Mouse (Mus musculus) MEL (cell line): ENCODE results near the gene Fkbp8. TPM values are rescaled to one million over a fixed set of nuclear protein-coding genes. Genes with fewer than 3 reads are reported as not detected.

Source experiments
- DNase-seq: peaks from one replicate; pipeline ENCODE4 v3.0.0; 2011; ENCODE audit warnings: low read depth, low spot score
- H3K27ac ChIP-seq: 2 replicates; pipeline ENCODE4 v1.5.1; 2012; ENCODE audit warnings: low read depth, mild to moderate bottlenecking, control low read depth, low read length, moderate library complexity; ENCODE audit not compliant: control insufficient read depth
- H3K27me3 ChIP-seq, 2 experiments: fragments of 150-350 bp in 1 of 2; sonication (generic) in 1 of 2; 2 replicates each; pipeline ENCODE4 v1.6.1; 2012; ENCODE audit warnings: low read length in 2 of 2, mild to moderate bottlenecking in 2 of 2, improper control_type of control experiment in 1 of 2, moderate library complexity in 1 of 2; ENCODE audit not compliant: insufficient read depth in 2 of 2, control insufficient read depth in 1 of 2
- H3K36me3 ChIP-seq, 2 experiments: 2 replicates each; pipeline ENCODE4 v1.6.1; 2012 to 2014; ENCODE audit warnings: low read length in 2 of 2, improper control_type of control experiment in 1 of 2, inconsistent platforms in 1 of 2, mild to moderate bottlenecking in 1 of 2; ENCODE audit not compliant: insufficient read depth in 2 of 2, control insufficient read depth in 1 of 2
- H3K4me1 ChIP-seq, 2 experiments: fragments of 150-350 bp in 1 of 2; sonication (generic) in 1 of 2; 2 replicates each; pipeline ENCODE4 v1.6.1; 2012; ENCODE audit warnings: low read length in 2 of 2, improper control_type of control experiment in 1 of 2, mild to moderate bottlenecking in 1 of 2; ENCODE audit not compliant: insufficient read depth in 2 of 2, control insufficient read depth in 1 of 2
- H3K4me3 ChIP-seq, 2 experiments: fragments of 150-350 bp in 1 of 2; sonication (generic) in 1 of 2; 2 replicates each; pipeline ENCODE4 v1.5.1; 2012; ENCODE audit warnings: low read depth in 2 of 2, low read length in 2 of 2, mild to moderate bottlenecking in 2 of 2, moderate library complexity in 2 of 2, control low read depth in 1 of 2, improper control_type of control experiment in 1 of 2; ENCODE audit not compliant: control insufficient read depth in 1 of 2, insufficient read depth in 1 of 2
- H3K79me2 ChIP-seq: 2 replicates; pipeline ENCODE4 v1.6.1; 2012; ENCODE audit warnings: mild to moderate bottlenecking, low read length, moderate library complexity; ENCODE audit not compliant: control insufficient read depth, poor library complexity, insufficient read depth
- H3K9ac ChIP-seq: 2 replicates; pipeline ENCODE4 v1.6.1; 2012; ENCODE audit warnings: low read depth, mild to moderate bottlenecking, control low read depth, low read length, moderate library complexity; ENCODE audit not compliant: control insufficient read depth, poor library complexity, severe bottlenecking
- H3K9me3 ChIP-seq: fragments of 150-350 bp; sonication (generic); replicated peaks from 2 replicates; pipeline ENCODE4 v1.6.1; 2012; ENCODE audit warnings: mild to moderate bottlenecking, low read length, improper control_type of control experiment, moderate library complexity; ENCODE audit not compliant: insufficient read depth
- CTCF ChIP-seq, 3 experiments: IDR thresholded peaks in 2 of 3; conservative IDR thresholded peaks in 1 of 3; 2 replicates each; pipeline ENCODE4 v1.5.1; 2011 to 2012; ENCODE audit warnings: low read length in 3 of 3, low read depth in 2 of 3, mild to moderate bottlenecking in 2 of 3, improper control_type of control experiment in 1 of 3, inconsistent platforms in 1 of 3, mixed read lengths in 1 of 3, moderate library complexity in 1 of 3; ENCODE audit not compliant: control insufficient read depth in 1 of 3, insufficient read depth in 1 of 3, poor library complexity in 1 of 3, severe bottlenecking in 1 of 3
- EP300 ChIP-seq, 2 experiments: IDR thresholded peaks; 2 replicates each; pipeline ENCODE4 v1.6.1; 2011; ENCODE audit warnings: improper control_type of control experiment in 2 of 2, low read length in 2 of 2, low read depth in 1 of 2, mild to moderate bottlenecking in 1 of 2
- ETS1 ChIP-seq: IDR thresholded peaks from 2 replicates; pipeline ENCODE4 v1.6.1; 2012; ENCODE audit warnings: low read depth, mild to moderate bottlenecking, inconsistent platforms, low read length, improper control_type of control experiment, moderate library complexity
- GABPA ChIP-seq: IDR thresholded peaks from 2 replicates; pipeline ENCODE4 v1.6.1; 2012; ENCODE audit warnings: low read depth, mild to moderate bottlenecking, inconsistent platforms, low read length, improper control_type of control experiment, moderate library complexity
- GATA1 ChIP-seq: IDR thresholded peaks from 2 replicates; pipeline ENCODE4 v1.6.1; 2011; ENCODE audit warnings: low read depth, low read length, improper control_type of control experiment
- KAT2A ChIP-seq: conservative IDR thresholded peaks from 2 replicates; pipeline ENCODE4 v1.6.1; 2012; ENCODE audit warnings: low read depth, low read length, improper control_type of control experiment, inconsistent platforms
- MAFK ChIP-seq: IDR thresholded peaks from 2 replicates; pipeline ENCODE4 v1.6.1; 2011; ENCODE audit warnings: low read depth, mild to moderate bottlenecking, low read length, improper control_type of control experiment, borderline replicate concordance
- MAX ChIP-seq: IDR thresholded peaks from 2 replicates; pipeline ENCODE4 v1.6.1; 2011; ENCODE audit warnings: low read length, improper control_type of control experiment
- MAZ ChIP-seq: IDR thresholded peaks from 2 replicates; pipeline ENCODE4 v1.6.1; 2012; ENCODE audit warnings: low read depth, mild to moderate bottlenecking, inconsistent platforms, low read length, improper control_type of control experiment
- MXI1 ChIP-seq: IDR thresholded peaks from 2 replicates; pipeline ENCODE4 v1.6.1; 2011; ENCODE audit warnings: mild to moderate bottlenecking, low read depth, low read length, improper control_type of control experiment
- POLR2A ChIP-seq, 2 experiments: IDR thresholded peaks; 2 replicates each; pipeline ENCODE4 v1.6.1; 2011 to 2012; ENCODE audit warnings: low read length in 2 of 2, mild to moderate bottlenecking in 2 of 2, control low read depth in 1 of 2, improper control_type of control experiment in 1 of 2, low read depth in 1 of 2, moderate library complexity in 1 of 2; ENCODE audit not compliant: control insufficient read depth in 1 of 2, insufficient read depth in 1 of 2, poor library complexity in 1 of 2
- POLR2AphosphoS2 ChIP-seq: IDR thresholded peaks from 2 replicates; pipeline ENCODE4 v1.6.1; 2011; ENCODE audit warnings: low read length, improper control_type of control experiment
- SMC3 ChIP-seq: IDR thresholded peaks from 2 replicates; pipeline ENCODE4 v1.6.1; 2011; ENCODE audit warnings: low read depth, low read length, improper control_type of control experiment
- TAL1 ChIP-seq: IDR thresholded peaks from 2 replicates; pipeline ENCODE4 v1.6.1; 2012; ENCODE audit warnings: mild to moderate bottlenecking, inconsistent platforms, low read length, moderate library complexity, mixed read lengths
- USF1 ChIP-seq: IDR thresholded peaks from 2 replicates; pipeline ENCODE4 v1.6.1; 2014; ENCODE audit warnings: low read depth, mild to moderate bottlenecking, inconsistent platforms, low read length, improper control_type of control experiment, moderate library complexity
- polyA plus RNA-seq, 2 experiments: library from polyadenylated mRNA; stranded (reverse) in 1 of 2; unstranded in 1 of 2; fragments of >175 nt in 1 of 2; fragments of >200 nt in 1 of 2; gene quantifications; 2 replicates each; pipeline versions ENCODE4 v1.2.1 to v1.2.4; 2012; ENCODE audit warnings: low replicate concordance in 2 of 2, low read depth in 1 of 2; ENCODE audit not compliant: insufficient read length in 2 of 2, insufficient read depth in 1 of 2, missing spikeins in 1 of 2
- total RNA-seq: library from RNA; depleted of rRNA; stranded (reverse); fragments of 300-350 nt; gene quantifications from 2 replicates; pipeline ENCODE4 v1.2.3, GENCODE M21; 2012

The Fkbp8 gene
- total and polyA plus RNA-seq, 3 experiments = 215 to 349 TPM; not detected in 1

GRCm38 (mm10) chr8:70561357-70561756, 33.8 kb downstream of the Fkbp8 start:
- no peaks in the 10 kb centered on the region for H3K27me3 ChIP-seq
- H3K79me2 ChIP-seq = peaks cover 8% of the 10 kb centered on the region; the same call in 1 of the 2 replicates
- H3K4me3 ChIP-seq = no peak overlapping the region
- DNase-seq = peak; percentile 47
- no peak overlapping the region for H3K9ac ChIP-seq
- H3K9me3 ChIP-seq = no peaks in the 10 kb centered on the region
- H3K36me3 ChIP-seq = peaks cover 0 to 38% of the 10 kb centered on the region in 2 experiments; a peak in 3 of 4 replicates
- H3K27ac ChIP-seq = peak overlapping the region; percentile 25
- H3K4me1 ChIP-seq = peaks cover 41 to 64% of the 10 kb centered on the region in 2 experiments
- TF ChIP-seq TAL1 = peak; percentile 48; the same call in 1 of the 2 replicates
- TF ChIP-seq SMC3 = no peak
- peak; percentile 66 for TF ChIP-seq ETS1
- no peak for TF ChIP-seq POLR2AphosphoS2

GRCm38 (mm10) chr8:70561809-70562535, 34.4 kb downstream of the Fkbp8 start:
- DNase-seq = no peak
- peak overlapping the region; percentile 3; the same call in 1 of the 2 replicates for H3K27ac ChIP-seq
- no peaks in the 10 kb centered on the region for H3K9me3 ChIP-seq
- peaks cover 45 to 64% of the 10 kb centered on the region in 2 experiments for H3K4me1 ChIP-seq
- TF ChIP-seq CTCF (IDR thresholded peaks at IDR 0.05 in 2 of 3, conservative IDR thresholded peaks at IDR 0.05 in 1 of 3; ENCODE audit: control insufficient read depth in 1 of 3, insufficient read depth in 1 of 3, low read depth in 2 of 3, low read length in 3 of 3, poor library complexity in 1 of 3, severe bottlenecking in 1 of 3) (no peak), POLR2AphosphoS2 (no peak), POLR2A (IDR thresholded peaks at IDR 0.05; ENCODE audit: control insufficient read depth in 1 of 2, insufficient read depth in 1 of 2, low read depth in 1 of 2, low read length in 2 of 2, poor library complexity in 1 of 2) (no peak), MXI1 (peak; percentile 51; the same call in 1 of the 2 replicates), EP300 (IDR thresholded peaks at IDR 0.05; ENCODE audit: low read depth in 1 of 2, low read length in 2 of 2) (no peak), USF1 (peak; percentile 26; the same call in 1 of the 2 replicates), ETS1 (no peak), MAX (peak; percentile 58; the same call in 1 of the 2 replicates), MAZ (no peak), KAT2A (no peak), MAFK (no peak), GATA1 (no peak), GABPA (no peak)
- TF ChIP-seq, all 39 proteins: peak for 3
- Histone ChIP-seq H3K36me3 (peaks cover 0 to 38% of the 10 kb centered on the region in 2 experiments; a peak in 3 of 4 replicates), H3K27me3 (no peaks in the 10 kb centered on the region), H3K79me2 (peaks cover 8% of the 10 kb centered on the region; the same call in 1 of the 2 replicates), H3K9ac (no peak overlapping the region), H3K4me3 (no peak overlapping the region)
